Mouse (Mus musculus): Measurements from ENCODE around the gene Trim25.

DNA sequence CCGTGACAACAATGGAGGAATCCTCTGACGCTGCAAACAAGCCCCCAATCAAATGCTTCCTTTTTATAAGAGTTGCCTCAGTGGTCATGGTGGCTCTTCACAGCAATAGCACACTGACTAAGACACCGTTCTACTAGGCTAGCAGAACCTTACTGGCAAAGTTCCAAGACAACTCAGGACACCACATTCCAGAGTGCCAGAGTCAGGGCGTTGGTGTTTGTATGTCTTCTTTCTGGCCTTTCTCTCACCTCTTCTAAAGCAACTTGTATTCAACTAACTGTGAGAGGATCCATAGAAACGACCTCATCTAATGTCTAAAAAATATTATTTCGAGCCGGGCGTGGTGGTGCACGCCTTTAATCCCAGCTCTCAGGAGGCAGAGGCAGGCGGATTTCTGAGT lies 24.3 kb downstream of the Trim25 start:
- TF ChIP-seq CTCF (IDR thresholded peaks at IDR 0.05; ENCODE audit: insufficient read depth, low read length) (no peak), POLR2A (IDR thresholded peaks at IDR 0.05; ENCODE audit: borderline replicate concordance, extremely low read depth, low read depth, low read length) (no peak)
